Mouse (Mus musculus) central nervous system, embryonic 11.5 days (tissue): ENCODE results near the gene Rab3d. TPM values are rescaled to one million over a fixed set of nuclear protein-coding genes. Genes with fewer than 3 reads are reported as not detected.

Source experiments
- polyA plus RNA-seq: library from polyadenylated mRNA; depleted of rRNA; stranded (reverse); fragments of >200 nt; gene quantifications from 2 replicates; pipeline ENCODE4 v1.2.3, GENCODE M21; 2012; rRNA removed

The Rab3d gene
- 7.1 and 10.0 TPM in 2 replicates for polyA plus RNA-seq

GRCm38 (mm10) chr9:21918035-21918592, at the start of gene Rab3d:
TSS of gene Rab3d (minus strand) at chr9:21918192.

GRCm38 (mm10) chr9:21963417-21963816, 45.4 kb upstream of the Rab3d start, which contains the start of gene Epor:
TSS of gene Epor (minus strand) at chr9:21963506.

DNA sequence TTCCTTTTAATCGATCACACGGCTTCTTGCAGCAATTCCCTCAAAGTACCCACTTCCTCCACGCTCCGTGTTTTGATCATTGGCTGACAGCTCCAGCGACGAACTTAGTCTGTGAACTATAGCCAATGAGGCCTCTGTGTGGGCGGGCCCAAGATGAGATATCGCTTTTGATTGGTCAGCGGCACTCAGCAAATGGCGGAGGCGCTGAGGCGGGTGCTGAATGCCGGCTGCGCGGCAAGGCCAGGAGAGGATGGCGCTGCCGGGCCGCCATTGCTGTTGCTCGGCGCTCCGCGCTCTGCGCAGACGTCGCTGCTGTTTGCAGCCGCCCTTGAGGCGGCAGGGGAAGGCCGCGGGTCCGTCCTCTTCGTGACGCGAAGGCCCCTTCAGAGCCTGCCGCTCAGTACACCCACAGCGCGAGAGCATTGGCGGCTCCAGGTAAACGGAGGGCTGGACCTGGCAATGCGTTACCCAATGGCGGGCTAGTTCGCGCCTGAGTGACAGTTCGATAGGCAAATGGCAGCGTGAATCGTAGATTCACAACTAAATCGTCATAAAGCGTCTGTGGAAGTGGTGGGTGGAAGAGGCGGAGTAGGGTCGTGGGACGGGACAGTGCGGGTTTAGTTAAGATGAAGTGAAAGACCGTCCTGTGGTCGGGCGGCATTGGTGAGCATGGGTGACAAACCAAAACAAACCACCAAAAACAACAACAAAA, 37.7 kb upstream of the Rab3d start, which contains the start of gene Swsap1:
Gene Swsap1, plus strand, starts transcription at position 186 of the 712 bp plus-strand sequence.

GRCm38 (mm10) chr9:21936692-21937570, 18.9 kb upstream of the Rab3d start, which contains the start of gene Plppr2:
TSS of gene Plppr2 (plus strand) at chr9:21937033.

DNA sequence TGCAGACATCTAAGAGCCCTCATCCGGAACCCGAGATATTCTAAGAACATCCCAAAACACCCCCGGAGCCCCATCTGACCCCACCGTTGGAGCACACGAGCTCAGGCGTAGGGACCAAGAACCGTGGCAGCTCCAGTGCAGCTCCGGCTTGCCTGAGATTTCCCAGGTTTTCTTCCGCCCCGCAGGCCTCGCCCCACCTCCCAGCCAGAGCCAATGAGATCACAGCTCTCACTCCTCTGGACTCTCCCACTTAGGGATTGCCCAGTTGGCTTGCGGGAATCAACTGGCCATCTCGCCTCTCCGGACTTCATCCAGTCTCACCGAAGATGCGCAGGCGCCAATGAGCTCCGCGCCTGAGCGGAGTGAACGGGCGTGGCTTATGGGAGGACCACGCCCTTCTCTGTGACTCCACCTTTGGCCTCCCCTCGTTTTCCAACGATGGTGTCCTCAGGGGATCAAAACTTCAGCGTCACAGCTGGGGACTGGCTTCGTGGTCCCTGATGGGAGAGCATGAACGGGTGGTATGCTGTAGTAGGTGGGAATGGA, 9.3 kb upstream of the Rab3d start, which contains the start of the genes Ccdc159 and Tmem205:
Gene Ccdc159, plus strand, starts transcription at position 264 of the 546 bp plus-strand sequence.
Gene Tmem205, minus strand, starts transcription at position 349 of the 546 bp plus-strand sequence.

Other genes with a start within 250 kb of the Rab3d start
- gene Ldlr, start 194.7 kb downstream of the Rab3d start, polyA plus RNA-seq, result 32.9 and 34.9 TPM in 2 replicates
- gene Spc24, start 157.9 kb downstream of the Rab3d start, polyA plus RNA-seq, result 96.4 and 121 TPM in 2 replicates
- gene Kank2, start 119.4 kb downstream of the Rab3d start, polyA plus RNA-seq, result 14.3 and 22.8 TPM in 2 replicates
- gene Angptl8, start 82.7 kb downstream of the Rab3d start, polyA plus RNA-seq, result 0.17 and 0.86 TPM in 2 replicates
- gene Dock6, start 65.6 kb downstream of the Rab3d start, polyA plus RNA-seq, result 47.1 and 89.7 TPM in 2 replicates
- gene Ccdc159, start 9.3 kb upstream of the Rab3d start, polyA plus RNA-seq, result 7.9 and 8.4 TPM in 2 replicates
- gene Tmem205, start 9.4 kb upstream of the Rab3d start, polyA plus RNA-seq, result 23.9 and 26.4 TPM in 2 replicates
- gene Plppr2, start 18.8 kb upstream of the Rab3d start, polyA plus RNA-seq, result 30.6 and 36.7 TPM in 2 replicates
- gene Swsap1, start 37.6 kb upstream of the Rab3d start, polyA plus RNA-seq, result 7.4 and 7.8 TPM in 2 replicates
- 12.4 and 18.9 TPM in 2 replicates for gene Epor, start 45.3 kb upstream of the Rab3d start, polyA plus RNA-seq
- gene Rgl3, start 71.3 kb upstream of the Rab3d start, polyA plus RNA-seq, result 3.3 and 3.4 TPM in 2 replicates
- 4.8 and 7.3 TPM in 2 replicates for gene Ccdc151, start 84.4 kb upstream of the Rab3d start, polyA plus RNA-seq
- 109 and 149 TPM in 2 replicates for gene Prkcsh, start 84.6 kb upstream of the Rab3d start, polyA plus RNA-seq
- 84.7 and 86.4 TPM in 2 replicates for gene Elavl3, start 133.8 kb upstream of the Rab3d start, polyA plus RNA-seq
- 0.08 and 0.12 TPM in 2 replicates for gene Gm49318, start 153.1 kb upstream of the Rab3d start, polyA plus RNA-seq
- gene Zfp653, start 153.2 kb upstream of the Rab3d start, polyA plus RNA-seq, result 35.9 and 38.7 TPM in 2 replicates
- gene Ecsit, start 167.2 kb upstream of the Rab3d start, polyA plus RNA-seq, result 19.9 and 30.4 TPM in 2 replicates
- gene Cnn1, start 181.0 kb upstream of the Rab3d start, polyA plus RNA-seq, result 5.0 and 11.5 TPM in 2 replicates
- gene Elof1, start 199.0 kb upstream of the Rab3d start, polyA plus RNA-seq, result 142 and 147 TPM in 2 replicates
- gene Acp5, start 217.5 kb upstream of the Rab3d start, polyA plus RNA-seq, result 27.3 and 32.4 TPM in 2 replicates
- gene Pigyl, start 238.7 kb upstream of the Rab3d start, polyA plus RNA-seq, result 49.8 and 79.8 TPM in 2 replicates